In the genomic region with DNA sequence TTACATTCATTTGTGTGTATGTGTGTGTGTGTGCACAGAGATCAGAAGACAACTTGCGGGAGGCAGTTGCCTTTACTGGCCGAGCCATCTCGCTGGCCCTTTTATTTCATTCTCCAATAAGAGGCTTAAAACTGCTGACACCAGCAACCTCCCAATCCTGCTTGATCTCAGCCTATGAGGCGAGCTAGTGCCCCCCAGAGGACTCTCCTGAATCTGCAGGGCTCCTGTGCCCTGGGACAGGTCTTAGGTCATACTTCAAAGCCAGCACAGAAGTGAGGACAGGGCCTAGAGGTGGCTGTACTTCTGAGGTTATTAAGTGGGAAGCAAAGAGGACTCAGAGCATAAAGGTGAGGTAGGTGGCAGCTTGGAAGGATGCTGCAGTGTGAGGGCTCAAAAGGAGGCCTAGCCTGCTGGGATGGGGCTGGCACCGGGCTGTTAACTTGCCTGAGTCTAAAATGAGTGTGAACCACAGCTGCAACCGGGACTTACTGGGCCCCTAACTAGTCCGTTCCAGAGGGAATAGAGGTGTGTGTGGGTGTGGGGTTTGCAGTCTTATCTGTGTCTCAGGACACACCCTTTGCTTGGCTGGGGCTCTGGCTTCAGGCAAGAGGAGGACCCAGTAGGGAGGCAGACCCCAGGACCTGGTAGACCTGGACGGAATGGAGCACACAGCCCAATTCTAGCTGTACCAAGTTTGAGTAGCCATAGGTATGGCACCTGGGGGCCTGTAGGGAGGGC, we compare ENCODE assay signal across 8 mouse cellular contexts. TPM values are rescaled to one million over a fixed set of nuclear protein-coding genes. Genes with fewer than 3 reads are reported as not detected.
DNase-seq lines count a peak whose midpoint lies in the region; ATAC-seq and TF ChIP-seq lines count a peak whose summit lies in the region.

No protein-coding gene starts in this region.

- H3K27me3 ChIP-seq in C2C12 (ENCODE audit: control insufficient read depth, insufficient read depth, insufficient read length) = no peaks in the 10 kb centered on the region
- no peaks in the 10 kb centered on the region for H3K27me3 ChIP-seq in heart, postnatal 0 days (ENCODE audit: control insufficient read depth, insufficient read depth, low read length)
- no peaks in the 10 kb centered on the region for H3K27me3 ChIP-seq in lung, embryonic 14.5 days (ENCODE audit: insufficient read depth, low read length)

- H3K4me2 ChIP-seq in heart, postnatal 0 days (ENCODE audit: low read depth, low read length) = no peak overlapping the region
- H3K4me2 ChIP-seq in lung, embryonic 14.5 days = no peak overlapping the region

- peaks cover 96% of the 10 kb centered on the region for H3K36me3 ChIP-seq in C2C12 (ENCODE audit: control insufficient read depth, insufficient read depth)
- H3K36me3 ChIP-seq in heart, postnatal 0 days (replicated peaks; ENCODE audit: control insufficient read depth, insufficient read depth, low read length) = peaks cover 59% of the 10 kb centered on the region
- H3K36me3 ChIP-seq in lung, embryonic 14.5 days (ENCODE audit: insufficient read depth) = peaks cover 95% of the 10 kb centered on the region

- H3K79me2 ChIP-seq in C2C12 (ENCODE audit: control insufficient read depth, insufficient read depth) = peaks cover 7% of the 10 kb centered on the region

- TF ChIP-seq EP300 in heart, postnatal 0 days (IDR thresholded peaks at IDR 0.05; ENCODE audit: low read depth) = no peak

- no peak overlapping the region for H3K9ac ChIP-seq in heart, postnatal 0 days (replicated peaks; ENCODE audit: low read depth, low read length)
- H3K9ac ChIP-seq in lung, embryonic 14.5 days = no peak overlapping the region

- no peaks in the 10 kb centered on the region for H3K4me1 ChIP-seq in bone marrow, adult 2 months (ENCODE audit: control insufficient read depth, insufficient read depth, low read length)
- H3K4me1 ChIP-seq in heart, postnatal 0 days (ENCODE audit: control insufficient read depth, insufficient read depth) = no peaks in the 10 kb centered on the region
- H3K4me1 ChIP-seq in lung, embryonic 14.5 days (ENCODE audit: insufficient read depth) = no peaks in the 10 kb centered on the region

- H3K9me3 ChIP-seq in heart, postnatal 0 days (replicated peaks; ENCODE audit: control insufficient read depth, low read length) = peaks cover 5% of the 10 kb centered on the region; the same call in 1 of the 2 replicates
- H3K9me3 ChIP-seq in lung, embryonic 14.5 days (ENCODE audit: low read depth, low read length) = no peaks in the 10 kb centered on the region

- H3K27ac ChIP-seq in bone marrow, adult 2 months (ENCODE audit: control insufficient read depth, insufficient read depth, low read depth, low read length, poor library complexity) = peak overlapping the region; percentile 50; the same call in 1 of the 2 replicates
- no peak overlapping the region for H3K27ac ChIP-seq in heart, postnatal 0 days (ENCODE audit: low read depth)
- H3K27ac ChIP-seq in lung, embryonic 14.5 days (ENCODE audit: low read depth) = no peak overlapping the region

- H3K79me3 ChIP-seq in C2C12 (ENCODE audit: low read depth) = no peaks in the 10 kb centered on the region

- TF ChIP-seq CTCF in C2C12 (IDR thresholded peaks at IDR 0.05; ENCODE audit: control insufficient read depth, insufficient read depth, insufficient read length) = peak; percentile 67
- TF ChIP-seq CTCF in bone marrow, adult 2 months (IDR thresholded peaks at IDR 0.05; ENCODE audit: control insufficient read depth, insufficient read depth, low read length) = peak; percentile 61
- peak; percentile 59 for TF ChIP-seq CTCF in heart, postnatal 0 days (IDR thresholded peaks at IDR 0.05; ENCODE audit: low read depth)
- TF ChIP-seq CTCF in lung, embryonic 14.5 days (IDR thresholded peaks at IDR 0.05; ENCODE audit: low read depth) = peak; percentile 49

- 71% methylated on average over 8 of the region's 8 CpGs for WGBS in bone marrow, adult 2 months
- 74% methylated on average over 8 of the region's 8 CpGs for WGBS in heart, postnatal 0 days
- WGBS in lung, embryonic 14.5 days = 79% methylated on average over 8 of the region's 8 CpGs

- peak; percentile 54 to 71 for DNase-seq in heart, adult 18-20 months
- DNase-seq in heart, adult 11 months = no peak
- peak; percentile 32 for DNase-seq in heart, postnatal 0 days (ENCODE audit: low spot score)
- peak; percentile 53 for DNase-seq in lung, embryonic 14.5 days
- DNase-seq in thymus, postnatal 25 days = peak; percentile 60
- no peak for DNase-seq in frontal cortex, postnatal 36 days (ENCODE audit: low spot score in 2 of 2)

- ATAC-seq in heart, postnatal 0 days (ENCODE audit: insufficient read depth, low read depth) = peak; percentile 67
- no peak for ATAC-seq in lung, embryonic 14.5 days (ENCODE audit: insufficient read depth)

- no peak overlapping the region for H3ac ChIP-seq in C2C12 (ENCODE audit: control insufficient read depth, insufficient read length, low read depth)

- TF ChIP-seq POLR2A in bone marrow, adult 2 months (IDR thresholded peaks at IDR 0.05; ENCODE audit: borderline replicate concordance, control insufficient read depth, low read depth, low read length) = no peak

- H3K4me3 ChIP-seq in C2C12 (ENCODE audit: insufficient read depth, poor library complexity, severe bottlenecking) = no peak overlapping the region
- H3K4me3 ChIP-seq in bone marrow, adult 2 months (replicated peaks; ENCODE audit: control insufficient read depth, low read depth, low read length) = no peak overlapping the region
- H3K4me3 ChIP-seq in heart, postnatal 0 days (ENCODE audit: low read depth, low read length) = no peak overlapping the region
- H3K4me3 ChIP-seq in lung, embryonic 14.5 days (ENCODE audit: low read depth, low read length) = no peak overlapping the region

TF ChIP-seq in C2C12, 6 proteins besides CTCF, POLR2A, EP300 and RAD21:
- TF ChIP-seq MAX (IDR thresholded peaks at IDR 0.05) = no peak
- no peak for TF ChIP-seq MYOD1 (IDR thresholded peaks at IDR 0.05; ENCODE audit: control insufficient read depth, insufficient read length, low read depth)
- TF ChIP-seq FOSL1 (IDR thresholded peaks at IDR 0.05; ENCODE audit: insufficient read depth, low read length, poor library complexity, severe bottlenecking) = no peak
- no peak for TF ChIP-seq CEBPB (IDR thresholded peaks at IDR 0.05; ENCODE audit: low read depth)

RNA-seq across cellular contexts. Expression of gene Ttll12, which starts 11.4 kb away (rescaled TPM):
- total RNA-seq in heart, adult 18-20 months (2021) = 1 to 10 TPM; 6.0 TPM
- 84.8 TPM for polyA plus RNA-seq in C2C12 (2012; fragmentation: generic; extraction: Trizol)
- polyA plus RNA-seq in bone marrow, adult 2 months (2011; ENCODE audit: insufficient read depth, insufficient read length, low replicate concordance, missing spikeins) = 18.6 and 19.8 TPM in 2 replicates
- total RNA-seq in heart, postnatal 0 days (2014; rRNA removed; ENCODE audit: low replicate concordance) = 14.7 and 15.9 TPM in 2 replicates
- polyA plus RNA-seq in heart, postnatal 0 days (2015; fragmentation: Nextera tagmentation; extraction: Ambion mirVana) = 7.8 and 8.6 TPM in 2 replicates
- polyA plus RNA-seq in lung, embryonic 14.5 days (2014; fragmentation: Nextera tagmentation; extraction: Ambion mirVana) = 40.1 and 43.5 TPM in 2 replicates

RNA-seq across cellular contexts. Expression of gene Mcat, which starts 20.0 kb away (rescaled TPM):
- 10 to 100 TPM; 45.0 to 47.3 TPM for total RNA-seq in heart, adult 18-20 months (2021)
- 42.4 TPM for polyA plus RNA-seq in C2C12 (2012; fragmentation: generic; extraction: Trizol)
- polyA plus RNA-seq in bone marrow, adult 2 months (2011; ENCODE audit: insufficient read depth, insufficient read length, low replicate concordance, missing spikeins) = 5.4 and 11.0 TPM in 2 replicates
- 66.6 and 87.2 TPM in 2 replicates for total RNA-seq in heart, postnatal 0 days (2014; rRNA removed; ENCODE audit: low replicate concordance)
- polyA plus RNA-seq in heart, postnatal 0 days (2015; fragmentation: Nextera tagmentation; extraction: Ambion mirVana) = 33.5 and 36.9 TPM in 2 replicates
- 38.8 and 43.1 TPM in 2 replicates for polyA plus RNA-seq in lung, embryonic 14.5 days (2014; fragmentation: Nextera tagmentation; extraction: Ambion mirVana)

RNA-seq across cellular contexts. Expression of gene Tspo, which starts 20.2 kb away (rescaled TPM):
- 10 to 100 TPM; 66.2 to 75.9 TPM for total RNA-seq in heart, adult 18-20 months (2021)
- 693 TPM for polyA plus RNA-seq in C2C12 (2012; fragmentation: generic; extraction: Trizol)
- 80.1 and 97.0 TPM in 2 replicates for polyA plus RNA-seq in bone marrow, adult 2 months (2011; ENCODE audit: insufficient read depth, insufficient read length, low replicate concordance, missing spikeins)
- 264 and 335 TPM in 2 replicates for total RNA-seq in heart, postnatal 0 days (2014; rRNA removed; ENCODE audit: low replicate concordance)
- polyA plus RNA-seq in heart, postnatal 0 days (2015; fragmentation: Nextera tagmentation; extraction: Ambion mirVana) = 205 and 210 TPM in 2 replicates
- 76.9 and 83.9 TPM in 2 replicates for polyA plus RNA-seq in lung, embryonic 14.5 days (2014; fragmentation: Nextera tagmentation; extraction: Ambion mirVana)

RNA-seq across cellular contexts. Expression of gene Bik, which starts 56.9 kb away (rescaled TPM):
- total RNA-seq in heart, adult 18-20 months (2021) = 1 to 10 TPM; 5.7 to 6.5 TPM
- 0.91 TPM for polyA plus RNA-seq in C2C12 (2012; fragmentation: generic; extraction: Trizol)
- polyA plus RNA-seq in bone marrow, adult 2 months (2011; ENCODE audit: insufficient read depth, insufficient read length, low replicate concordance, missing spikeins) = 3.3 and 4.9 TPM in 2 replicates
- total RNA-seq in heart, postnatal 0 days (2014; rRNA removed; ENCODE audit: low replicate concordance) = 25.8 and 49.6 TPM in 2 replicates
- 33.8 and 37.7 TPM in 2 replicates for polyA plus RNA-seq in heart, postnatal 0 days (2015; fragmentation: Nextera tagmentation; extraction: Ambion mirVana)
- polyA plus RNA-seq in lung, embryonic 14.5 days (2014; fragmentation: Nextera tagmentation; extraction: Ambion mirVana) = 12.1 and 14.2 TPM in 2 replicates

Comparison
In these comparisons a context has a peak if more than half of its experiments do, and no peak if none do; other contexts are left out.
1. DNase-seq: peak in heart, adult 18-20 months (2 of 2), heart, postnatal 0 days (single experiment), lung, embryonic 14.5 days (single experiment) and thymus, postnatal 25 days (single experiment); none in heart, adult 11 months (single experiment) and frontal cortex, postnatal 36 days (0 of 2).
2. Peak in every context shown above with its lines, with median percentiles within 50 percentile points of each other: CTCF ChIP-seq.